ENCODE assay signal across 8 mouse cellular contexts in genomic region chr7:129592132-129592745, GRCm38 (mm10). TPM values are rescaled to one million over a fixed set of nuclear protein-coding genes. Genes with fewer than 3 reads are reported as not detected.
DNase-seq lines count a peak whose midpoint lies in the region; ATAC-seq and TF ChIP-seq lines count a peak whose summit lies in the region.

No protein-coding gene starts in this region.

- H3K9me3 ChIP-seq in heart, embryonic 11.5 days (replicated peaks; ENCODE audit: control insufficient read depth, low read length) = no peaks in the 10 kb centered on the region
- no peaks in the 10 kb centered on the region for H3K9me3 ChIP-seq in G1E (replicated peaks)
- no peaks in the 10 kb centered on the region for H3K9me3 ChIP-seq in forebrain, embryonic 13.5 days (replicated peaks)
- H3K9me3 ChIP-seq in liver, embryonic 13.5 days (replicated peaks) = no peaks in the 10 kb centered on the region

- no peak for TF ChIP-seq CTCF in G1E (IDR thresholded peaks at IDR 0.05; ENCODE audit: low read depth, low read length)

- H3K9ac ChIP-seq in heart, embryonic 11.5 days (ENCODE audit: low read depth, low read length) = peak overlapping the region; percentile 93
- H3K9ac ChIP-seq in forebrain, embryonic 13.5 days = peak overlapping the region; percentile 88
- peak overlapping the region; percentile 80 for H3K9ac ChIP-seq in liver, embryonic 13.5 days

- no peaks in the 10 kb centered on the region for H3K27me3 ChIP-seq in heart, embryonic 11.5 days (ENCODE audit: control insufficient read depth, insufficient read depth, low read length)
- no peaks in the 10 kb centered on the region for H3K27me3 ChIP-seq in G1E (ENCODE audit: insufficient read depth, low read length)
- H3K27me3 ChIP-seq in forebrain, embryonic 13.5 days = peaks cover 9% of the 10 kb centered on the region; the same call in 1 of the 2 replicates
- H3K27me3 ChIP-seq in liver, embryonic 13.5 days = no peaks in the 10 kb centered on the region

- peaks cover 3% of the 10 kb centered on the region; the same call in 1 of the 2 replicates for H3K36me3 ChIP-seq in heart, embryonic 11.5 days (ENCODE audit: control insufficient read depth, insufficient read depth, low read length)
- peaks cover 17% of the 10 kb centered on the region for H3K36me3 ChIP-seq in G1E (replicated peaks)
- peaks cover 9% of the 10 kb centered on the region for H3K36me3 ChIP-seq in forebrain, embryonic 13.5 days (ENCODE audit: poor library complexity, severe bottlenecking)
- peaks cover 9% of the 10 kb centered on the region; the same call in 1 of the 2 replicates for H3K36me3 ChIP-seq in liver, embryonic 13.5 days

- no peaks in the 10 kb centered on the region for H3K4me1 ChIP-seq in heart, embryonic 11.5 days (ENCODE audit: control insufficient read depth, insufficient read depth, low read length)
- H3K4me1 ChIP-seq in G1E (ENCODE audit: insufficient read depth, low read depth, low read length) = peaks cover 5% of the 10 kb centered on the region
- peaks cover 21% of the 10 kb centered on the region for H3K4me1 ChIP-seq in forebrain, embryonic 13.5 days
- H3K4me1 ChIP-seq in liver, embryonic 13.5 days (replicated peaks) = peaks cover 12% of the 10 kb centered on the region

- ATAC-seq in heart, embryonic 11.5 days (replicated peaks; ENCODE audit: insufficient number of reproducible peaks, low FRiP score, low TSS enrichment) = 0 out of 2 replicates have a peak, but pooled peaks have one; percentile 29
- ATAC-seq in G1E (ENCODE audit: extremely low read depth, insufficient number of reproducible peaks, low FRiP score, poor library complexity, severe bottlenecking) = no peak
- ATAC-seq in forebrain, embryonic 13.5 days = peak; percentile 65
- peak; percentile 55 for ATAC-seq in liver, embryonic 13.5 days (ENCODE audit: low read depth)

- H3K4me3 ChIP-seq in heart, embryonic 11.5 days (ENCODE audit: low read depth, low read length) = peak overlapping the region; percentile 84
- peak overlapping the region; percentile 87 for H3K4me3 ChIP-seq in G1E (ENCODE audit: low read depth, low read length)
- H3K4me3 ChIP-seq in forebrain, embryonic 13.5 days = peak overlapping the region; percentile 85
- H3K4me3 ChIP-seq in liver, embryonic 13.5 days (replicated peaks) = peak overlapping the region; percentile 72

- peak overlapping the region; percentile 75 for H3K4me2 ChIP-seq in heart, embryonic 11.5 days
- H3K4me2 ChIP-seq in forebrain, embryonic 13.5 days = peak overlapping the region; percentile 61
- peak overlapping the region; percentile 73 for H3K4me2 ChIP-seq in liver, embryonic 13.5 days

- peak overlapping the region; percentile 96 for H3K27ac ChIP-seq in heart, embryonic 11.5 days (ENCODE audit: low read depth, low read length)
- H3K27ac ChIP-seq in forebrain, embryonic 13.5 days = peak overlapping the region; percentile 84
- H3K27ac ChIP-seq in liver, embryonic 13.5 days = peak overlapping the region; percentile 85

- DNase-seq in heart, adult 18-20 months = no peak
- DNase-seq in G1E (ENCODE audit: low spot score) = no peak
- no peak for DNase-seq in liver, embryonic 13.5 days
- no peak for DNase-seq in adrenal gland, postnatal 36 days
- no peak for DNase-seq in gastrocnemius, adult 8-10 months (ENCODE audit: low spot score in 2 of 2)
- no peak for DNase-seq in left cerebral cortex, adult 18-20 months (ENCODE audit: low spot score in 2 of 2)

- under 1% methylated on average over 13 of the region's 13 CpGs for WGBS in heart, embryonic 11.5 days (ENCODE audit: insufficient replicate concordance)
- under 1% methylated on average over 13 of the region's 13 CpGs for WGBS in forebrain, embryonic 13.5 days
- under 1% methylated on average over 13 of the region's 13 CpGs for WGBS in liver, embryonic 13.5 days (ENCODE audit: insufficient replicate concordance)

RNA-seq across cellular contexts. Expression of gene Wdr11, which starts 0.6 kb away (rescaled TPM):
- 30.5 and 31.4 TPM in 2 replicates for polyA plus RNA-seq in heart, embryonic 11.5 days (2014; fragmentation: Nextera tagmentation; extraction: Ambion mirVana)
- 10 to 100 TPM; 20.8 to 22.0 TPM for total RNA-seq in heart, adult 18-20 months (2021)
- total RNA-seq in G1E (2014; fragmentation: Nextera tagmentation) = 75.7 and 88.7 TPM in 2 replicates
- total RNA-seq in G1E (2017) = 44.5 and 61.6 TPM in 2 replicates
- polyA plus RNA-seq in G1E (2012) = 3.9 and 5.2 TPM in 2 replicates
- polyA plus RNA-seq in forebrain, embryonic 13.5 days (2015; fragmentation: Nextera tagmentation; extraction: Ambion mirVana) = 30.6 and 36.5 TPM in 2 replicates
- 10.9 and 14.5 TPM in 2 replicates for polyA plus RNA-seq in liver, embryonic 13.5 days (2015; fragmentation: Nextera tagmentation; extraction: Ambion mirVana)
- total RNA-seq in adrenal gland, postnatal 36 days (2021) = 10 to 100 TPM; 41.6 to 51.7 TPM
- 10 to 100 TPM; 16.3 to 20.7 (median 17.6) TPM for total RNA-seq in gastrocnemius, adult 8-10 months (2022)
- total RNA-seq in left cerebral cortex, adult 18-20 months (2021) = 10 to 100 TPM; 39.9 to 41.6 TPM
